Mouse (Mus musculus): ENCODE measurements around the gene Kmt2e.

- TF ChIP-seq HCFC1 (IDR thresholded peaks at IDR 0.05; ENCODE audit: low read depth, low read length) (no peak), POLR2A (IDR thresholded peaks at IDR 0.05; ENCODE audit: control insufficient read depth in 1 of 2, insufficient read depth in 1 of 2, low read depth in 1 of 2, low read length in 2 of 2, poor library complexity in 1 of 2) (peak in 1 of 2 experiments; percentile 29; a peak in 1 of 4 replicates), ETS1 (IDR thresholded peaks at IDR 0.05; ENCODE audit: low read depth, low read length) (no peak), SIN3A (IDR thresholded peaks at IDR 0.05; ENCODE audit: low read length) (no peak), NELFE (IDR thresholded peaks at IDR 0.05; ENCODE audit: low read depth, low read length) (no peak), USF1 (IDR thresholded peaks at IDR 0.05; ENCODE audit: low read depth, low read length) (no peak), CHD2 (IDR thresholded peaks at IDR 0.05; ENCODE audit: low read length) (no peak), NRF1 (IDR thresholded peaks at IDR 0.05; ENCODE audit: insufficient read depth, low read depth, low read length, poor library complexity, severe bottlenecking) (no peak)
Measured at GRCm38 (mm10) chr5:23501582-23502316, 67.5 kb downstream of the Kmt2e start.
